Mouse (Mus musculus): ENCODE results near the gene Lrrk2.

Lrrk2 gene

DNA sequence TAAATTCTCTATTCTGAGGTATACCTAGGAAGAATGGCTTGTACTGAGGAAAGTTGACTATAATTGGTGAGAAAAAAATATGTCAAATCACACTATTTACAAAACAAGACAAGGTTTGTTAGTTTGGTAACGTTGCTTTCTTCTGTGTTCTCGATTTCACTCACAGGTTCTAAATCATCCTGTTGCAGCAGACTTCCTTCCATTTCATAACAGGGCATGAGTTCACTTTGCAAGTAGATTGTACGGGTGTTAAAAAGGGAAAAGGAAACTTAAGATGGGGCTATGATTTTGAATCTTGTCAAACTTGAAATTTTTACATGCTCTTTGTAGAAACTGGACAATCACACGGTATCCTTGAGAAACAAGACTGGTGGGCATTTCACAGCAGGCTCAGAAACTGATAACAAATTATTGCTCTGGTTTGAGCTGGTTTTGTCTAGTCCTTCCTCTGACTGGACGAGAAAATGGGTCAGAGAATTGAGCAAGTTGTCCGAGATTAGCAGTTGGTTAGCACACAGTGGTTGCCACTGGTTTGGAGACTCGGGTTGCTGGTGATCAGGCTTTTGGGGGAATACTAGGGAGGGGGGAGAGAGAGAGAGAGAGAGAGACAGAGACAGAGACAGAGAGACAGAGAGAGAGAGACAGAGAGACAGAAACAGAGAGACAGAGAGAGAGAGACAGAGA lies 13.0 kb downstream of the Lrrk2 start:
- DNase-seq (ENCODE audit: low spot score in 2 of 2): no peak

DNA sequence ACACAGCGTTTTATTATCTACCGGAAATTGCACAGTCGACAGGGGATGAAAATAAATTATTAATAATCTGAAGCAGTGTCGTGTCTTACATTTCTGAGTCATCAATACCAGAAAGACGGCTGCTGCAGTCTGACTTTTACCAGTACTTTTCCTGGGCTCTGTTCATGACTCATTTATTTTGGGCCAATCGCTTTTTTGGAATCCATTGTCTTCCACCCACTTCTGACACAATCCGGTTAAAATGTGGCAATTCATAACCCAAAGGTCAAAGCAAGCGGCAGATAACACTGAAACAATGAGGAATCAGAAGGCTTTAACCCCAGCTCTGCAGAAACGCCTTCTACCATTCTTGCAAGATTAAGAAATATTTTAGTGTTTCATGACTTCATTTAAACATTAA lies 17.7 kb downstream of the Lrrk2 start:
- DNase-seq (ENCODE audit: low spot score in 2 of 2): no peak

DNA sequence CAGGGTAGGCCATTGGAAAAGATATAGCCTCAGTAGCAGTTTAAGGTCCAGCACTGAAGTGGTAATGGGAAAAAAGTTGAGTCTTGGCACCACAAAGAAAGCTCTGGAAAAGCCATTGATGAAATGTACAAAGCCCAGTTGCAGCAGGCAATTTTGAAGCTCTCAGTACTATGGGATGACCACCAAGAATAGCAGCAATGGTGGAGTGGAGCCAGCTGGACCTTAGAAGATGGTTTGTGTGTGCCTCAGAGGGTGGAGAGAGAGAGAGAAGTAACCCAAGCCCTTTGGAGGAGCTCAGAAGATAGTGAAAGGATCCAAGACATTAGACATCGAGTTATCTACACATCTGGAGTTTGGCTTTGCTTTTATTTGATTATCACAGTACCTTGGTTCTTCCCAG lies 20.1 kb downstream of the Lrrk2 start:
- DNase-seq (ENCODE audit: low spot score in 2 of 2): no peak

- no peak for DNase-seq (ENCODE audit: low spot score in 2 of 2)
Observed at GRCm38 (mm10) chr15:91693856-91694255, 20.9 kb downstream of the Lrrk2 start.

DNA sequence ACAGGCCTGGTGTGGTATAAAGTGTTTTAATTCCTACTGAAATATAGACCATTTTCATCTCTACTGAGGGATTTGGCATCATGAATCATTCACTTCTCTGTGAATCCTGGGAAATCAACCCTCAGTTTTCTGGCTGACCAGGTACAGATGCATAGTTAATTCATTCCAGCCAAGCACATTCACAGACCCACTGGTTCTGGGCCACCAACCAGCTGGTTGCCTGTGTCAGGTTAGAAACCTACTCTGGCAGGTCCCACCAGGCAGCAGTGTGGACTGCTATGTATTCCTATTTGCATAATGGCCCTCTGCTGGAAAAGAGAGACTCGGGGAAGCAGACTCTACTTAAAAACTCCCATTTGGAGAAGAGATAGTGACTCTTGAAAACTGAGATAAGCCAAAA lies 27.9 kb downstream of the Lrrk2 start:
- DNase-seq (ENCODE audit: low spot score in 2 of 2): no peak

GRCm38 (mm10) chr15:91702991-91703715 lies 30.2 kb downstream of the Lrrk2 start:
- DNase-seq (ENCODE audit: low spot score in 2 of 2): no peak

- no peak for DNase-seq (ENCODE audit: low spot score in 2 of 2)
Observed at GRCm38 (mm10) chr15:91704091-91704490, 31.1 kb downstream of the Lrrk2 start.

- no peak for DNase-seq (ENCODE audit: low spot score in 2 of 2)
Observed at GRCm38 (mm10) chr15:91709207-91710130, 36.5 kb downstream of the Lrrk2 start.

DNA sequence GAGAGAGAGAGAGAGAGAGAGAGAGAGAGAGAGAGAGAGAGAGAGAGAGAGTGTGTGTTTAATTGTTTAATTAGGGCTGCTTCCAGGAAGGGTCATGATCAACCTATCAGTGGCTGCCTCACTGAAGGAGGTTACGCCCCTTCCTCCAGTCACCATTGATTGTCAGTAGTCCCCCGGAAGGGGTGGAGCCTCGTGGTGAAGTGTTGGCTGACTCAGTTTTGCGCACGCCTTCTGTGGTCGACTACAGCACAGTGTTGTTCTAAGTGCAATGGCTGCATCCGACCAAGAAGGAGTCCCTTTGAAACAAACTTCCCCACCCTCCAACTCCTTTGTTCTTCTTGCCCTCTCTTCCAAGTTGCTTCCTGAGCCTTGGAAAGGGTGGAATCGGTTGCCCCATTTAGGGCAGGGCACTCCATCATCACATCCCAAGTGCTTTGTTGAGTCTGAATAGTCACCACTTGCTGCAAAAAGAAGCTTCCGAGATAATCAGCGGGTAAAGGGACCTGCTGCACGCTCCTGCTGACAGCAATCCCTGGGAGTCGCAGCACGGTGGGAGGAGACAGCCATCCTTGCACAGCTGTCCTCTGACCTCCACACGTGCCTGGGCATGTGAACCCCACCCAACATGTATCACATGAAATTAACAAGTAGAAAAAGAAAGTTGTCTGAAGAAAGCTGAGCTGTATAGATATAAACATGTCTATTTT lies 62.4 kb downstream of the Lrrk2 start:
- no peak for DNase-seq (ENCODE audit: low spot score in 2 of 2)

DNA sequence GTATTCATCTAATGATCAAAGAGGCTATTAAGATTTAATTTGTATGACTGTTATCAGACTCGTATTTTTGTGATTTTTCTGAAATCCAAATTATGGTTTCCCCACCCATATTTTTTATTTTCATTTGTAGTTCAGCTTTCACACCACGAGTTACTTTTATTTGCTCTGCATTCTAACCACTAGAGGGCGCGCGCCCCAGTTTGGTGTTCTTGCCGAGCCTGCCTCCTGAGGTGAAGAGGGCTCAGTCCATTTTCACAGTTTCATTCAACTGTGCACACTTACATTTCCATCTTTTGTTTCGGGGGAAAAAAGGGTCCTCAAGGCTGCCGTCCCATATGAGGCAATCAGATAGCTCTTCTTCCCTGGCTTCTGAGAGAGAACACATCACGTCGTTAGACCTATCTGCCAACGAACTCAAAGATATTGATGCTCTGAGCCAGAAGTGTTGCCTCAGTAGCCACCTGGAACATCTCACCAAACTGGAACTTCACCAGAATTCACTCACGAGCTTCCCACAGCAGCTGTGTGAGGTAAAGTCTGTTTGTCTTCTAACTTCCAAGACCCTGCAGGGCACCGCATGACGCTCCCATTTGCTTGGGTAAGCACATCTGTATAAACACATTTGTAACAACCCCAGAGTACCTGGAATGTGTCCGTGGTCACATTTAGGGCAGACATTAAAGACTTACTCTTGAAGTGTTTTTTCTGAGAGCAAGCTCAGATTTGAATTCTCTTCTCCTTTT lies 64.0 kb downstream of the Lrrk2 start:
- DNase-seq (ENCODE audit: low spot score in 2 of 2): peak in 1 of 2 experiments; percentile 18

- DNase-seq (ENCODE audit: low spot score in 2 of 2): no peak
Observed at GRCm38 (mm10) chr15:91738808-91739207, 65.8 kb downstream of the Lrrk2 start.

DNA sequence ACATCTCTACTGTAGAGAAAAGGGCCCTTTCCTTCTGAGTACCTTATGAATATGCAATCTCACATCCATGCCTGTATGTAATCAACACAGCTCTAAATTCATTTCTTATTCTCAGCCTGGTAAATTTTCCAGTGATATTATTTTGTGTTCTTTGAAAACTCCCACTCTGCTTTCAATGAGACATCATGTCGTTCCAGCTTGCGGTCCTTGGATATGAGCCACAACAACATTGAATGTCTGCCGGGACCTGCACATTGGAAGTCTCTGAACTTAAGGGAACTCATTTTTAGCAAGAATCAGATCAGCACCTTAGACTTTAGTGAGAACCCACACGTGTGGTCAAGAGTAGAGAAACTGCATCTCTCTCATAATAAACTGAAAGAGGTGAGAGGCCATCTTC lies 72.5 kb downstream of the Lrrk2 start:
- DNase-seq (ENCODE audit: low spot score in 2 of 2): no peak

DNA sequence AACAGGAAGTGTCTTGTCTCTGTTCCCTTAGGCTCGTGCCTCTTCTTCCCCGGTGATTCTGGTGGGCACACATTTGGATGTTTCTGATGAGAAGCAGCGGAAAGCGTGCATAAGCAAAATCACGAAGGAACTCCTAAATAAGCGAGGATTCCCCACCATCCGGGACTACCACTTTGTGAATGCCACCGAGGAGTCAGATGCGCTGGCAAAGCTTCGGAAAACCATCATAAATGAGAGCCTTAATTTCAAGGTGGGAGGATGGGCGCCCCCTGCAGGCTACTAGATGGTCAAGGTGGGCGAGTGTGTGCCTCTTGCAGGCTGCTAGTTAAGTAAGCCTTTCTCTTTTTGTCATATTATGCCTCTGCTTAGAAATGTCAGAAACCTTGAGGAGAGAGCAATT lies 79.1 kb downstream of the Lrrk2 start:
- DNase-seq (ENCODE audit: low spot score in 2 of 2): peak; percentile 37 to 46

DNA sequence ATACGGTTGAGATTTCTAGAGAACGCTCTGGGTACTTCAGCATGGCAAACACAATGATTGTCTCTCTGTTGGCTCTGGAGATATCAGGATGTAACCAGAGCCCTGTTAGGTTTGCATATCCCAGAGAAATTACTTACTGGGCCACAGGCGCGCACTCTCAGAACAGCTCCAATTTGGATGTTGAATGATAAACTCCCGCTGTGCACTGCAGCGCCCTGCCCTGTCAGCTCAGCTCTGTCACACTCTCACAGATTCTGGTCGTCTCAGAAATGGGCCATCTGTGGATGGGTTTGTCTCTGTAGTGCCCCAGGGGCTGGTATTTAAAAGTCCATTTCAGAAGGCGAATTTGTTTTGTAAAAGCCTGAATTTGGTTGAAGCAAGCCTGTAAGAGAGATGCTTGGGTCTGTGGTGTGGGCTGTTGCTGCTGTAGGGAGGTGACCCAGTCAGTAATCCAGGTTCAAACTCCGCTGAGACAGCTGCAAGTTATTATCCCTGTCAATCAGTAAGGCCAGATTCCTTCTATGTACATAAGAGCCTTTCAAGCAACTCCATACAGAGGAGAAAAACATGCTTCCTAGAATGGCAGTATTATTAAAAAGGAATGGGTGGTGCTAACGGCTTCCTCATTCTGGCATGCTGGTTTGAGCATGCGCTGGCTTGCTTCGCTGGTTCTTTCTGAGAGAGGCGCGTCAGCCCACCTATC lies 80.6 kb downstream of the Lrrk2 start:
- DNase-seq (ENCODE audit: low spot score in 2 of 2): no peak

GRCm38 (mm10) chr15:91754546-91754945 lies 81.6 kb downstream of the Lrrk2 start:
- peak; percentile 24 to 64 for DNase-seq (ENCODE audit: low spot score in 2 of 2)

- no peak for DNase-seq (ENCODE audit: low spot score in 2 of 2)
Observed at GRCm38 (mm10) chr15:91755756-91756155, 82.8 kb downstream of the Lrrk2 start.

GRCm38 (mm10) chr15:91772041-91772440 lies 99.1 kb downstream of the Lrrk2 start:
- DNase-seq (ENCODE audit: low spot score in 2 of 2): no peak

- no peak for DNase-seq (ENCODE audit: low spot score in 2 of 2)
Observed at GRCm38 (mm10) chr15:91779166-91779565, 106.2 kb downstream of the Lrrk2 start.

DNA sequence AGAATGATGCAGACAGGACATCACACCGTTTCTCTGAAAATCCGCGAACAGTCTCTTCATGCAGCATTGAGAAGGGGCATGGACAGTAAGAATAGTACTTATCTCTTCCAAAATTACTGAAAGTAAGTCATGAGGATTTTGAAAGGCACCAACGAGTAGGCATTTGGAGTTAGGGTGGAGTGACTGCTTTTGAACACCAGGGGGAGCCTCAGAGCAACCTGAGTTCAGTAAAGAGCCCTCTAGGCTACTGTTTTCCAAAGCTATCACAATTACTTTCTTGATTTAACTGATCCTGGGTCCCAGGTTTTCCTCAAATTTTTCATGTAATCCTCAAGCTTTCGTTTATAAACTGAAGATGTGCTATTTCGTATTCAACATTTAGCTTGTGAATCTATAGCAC lies 108.2 kb downstream of the Lrrk2 start:
- DNase-seq (ENCODE audit: low spot score in 2 of 2): peak; percentile 12 to 45

GRCm38 (mm10) chr15:91788338-91788737 lies 115.4 kb downstream of the Lrrk2 start:
- DNase-seq (ENCODE audit: low spot score in 2 of 2): no peak
